Mouse (Mus musculus): Measurements from ENCODE around the gene Arhgef16.

GRCm38 (mm10) chr4:154330001-154330400 lies 28.5 kb upstream of the Arhgef16 start:
- no peak for TF ChIP-seq CTCF (IDR thresholded peaks at IDR 0.05; ENCODE audit: borderline replicate concordance, insufficient read depth, low read depth, low read length)
- no peak for TF ChIP-seq POLR2A (IDR thresholded peaks at IDR 0.05; ENCODE audit: borderline replicate concordance, insufficient read depth, low read length)
